Mouse (Mus musculus): ENCODE measurements around the gene Gm49352.
"Not testable (repeated sequence)": the region's sequence is repeated elsewhere in the genome, so short reads cannot be mapped to it uniquely, and the experiment has no call there.

Gene Gm49352

DNA sequence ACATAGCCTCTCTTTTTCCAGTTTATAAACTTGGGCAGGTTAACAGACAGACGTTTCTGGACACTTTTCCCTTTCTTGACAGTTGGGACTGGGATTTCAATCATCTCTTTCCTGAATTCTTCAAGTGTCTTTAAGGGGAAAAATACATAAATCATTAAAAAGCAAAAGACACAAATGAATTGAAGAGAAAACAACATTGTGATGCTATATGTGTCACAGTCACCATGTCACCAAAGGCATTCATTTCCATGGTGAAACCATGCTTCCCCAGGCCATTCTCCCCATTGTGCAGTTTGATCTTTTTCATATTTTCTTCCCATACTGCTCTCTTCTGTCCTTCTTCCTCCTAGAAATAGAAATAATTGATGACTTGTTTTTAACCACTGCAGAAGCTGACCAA is at the start of gene Gm49352:
Gene Gm49352, minus strand, starts transcription at position 101 of the 400 bp plus-strand sequence.
- not testable (repeated sequence) for DNase-seq (ENCODE audit: low spot score)

DNA sequence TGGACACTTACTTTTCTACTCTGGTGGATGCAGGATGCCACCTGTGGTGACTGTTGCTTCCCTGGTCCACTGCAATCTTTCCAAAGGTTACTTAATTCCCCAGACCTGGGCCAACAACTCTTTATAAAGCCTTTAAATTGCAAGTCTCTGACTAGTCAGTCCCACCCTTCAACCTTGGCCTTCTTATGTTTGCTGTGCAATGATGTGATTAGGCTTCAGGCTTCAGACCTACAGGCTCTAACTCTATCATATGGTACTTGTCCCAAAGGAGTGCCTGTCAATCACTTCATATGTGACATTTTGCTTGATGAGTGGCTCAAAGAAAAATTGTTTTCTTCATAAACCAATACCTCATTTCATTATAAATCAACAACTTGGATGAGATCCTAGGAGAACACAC is 2.1 kb upstream of the Gm49352 start, which contains the start of gene Cts3:
Gene Cts3, minus strand, starts transcription at position 101 of the 400 bp plus-strand sequence.
- DNase-seq (ENCODE audit: low spot score): no peak

DNA sequence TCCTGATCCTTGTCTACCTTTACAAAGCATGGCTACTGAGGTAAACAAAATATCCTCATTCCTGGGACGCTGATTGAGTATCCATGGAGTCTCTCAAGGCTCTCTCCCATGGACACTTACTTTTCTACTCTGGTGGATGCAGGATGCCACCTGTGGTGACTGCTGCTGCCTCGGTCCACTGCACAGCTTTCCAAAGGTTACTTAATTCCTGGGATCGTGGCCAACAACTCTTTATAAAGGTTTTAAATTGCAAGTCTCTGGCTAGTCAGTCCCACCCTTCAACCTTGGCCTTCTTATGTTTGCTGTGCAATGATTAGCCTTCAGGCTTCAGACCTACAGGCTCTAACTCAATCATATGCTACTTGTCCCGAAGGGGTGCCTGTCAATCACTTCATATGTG is 26.3 kb downstream of the Gm49352 start, which contains the start of gene Ctsm:
Gene Ctsm, minus strand, starts transcription at position 209 of the 400 bp plus-strand sequence.
- no peak for DNase-seq (ENCODE audit: low spot score)

Measured in urinary bladder, postnatal 14 days (tissue).